Mouse (Mus musculus): ENCODE data around the gene Utrn. TPM values are rescaled to one million over a fixed set of nuclear protein-coding genes. Genes with fewer than 3 reads are reported as not detected.
A peak's percentile ranks its signal among the peaks of the same experiment; 100 is the strongest.

The Utrn gene
- polyA plus RNA-seq, 1 experiment from 2014 or later = 68.1 TPM

- H3K4me3 ChIP-seq (replicated peaks) = no peak overlapping the region
- H3K27ac ChIP-seq = no peak overlapping the region
- H3K9me3 ChIP-seq = no peaks in the 10 kb centered on the region
- no peaks in the 10 kb centered on the region for H3K36me3 ChIP-seq
- WGBS = 89% methylated on average over 3 of the region's 3 CpGs
- ATAC-seq (ENCODE audit: insufficient read depth, low FRiP score, low read depth) = no peak
- no peaks in the 10 kb centered on the region for H3K27me3 ChIP-seq (replicated peaks)
- no peak overlapping the region for H3K9ac ChIP-seq
- no peak overlapping the region for H3K4me2 ChIP-seq
- H3K4me1 ChIP-seq = no peaks in the 10 kb centered on the region
Measured at GRCm38 (mm10) chr10:12893339-12893738, 24.2 kb upstream of the Utrn start.

- 71% methylated on average over 13 of the region's 13 CpGs for WGBS
- Histone ChIP-seq H3K4me1 (0 out of 2 replicates have a peak, but pooled peaks cover 3% of the 10 kb centered on the region), H3K4me3 (replicated peaks) (no peak overlapping the region), H3K27ac (no peak overlapping the region), H3K27me3 (replicated peaks) (no peaks in the 10 kb centered on the region), H3K4me2 (no peak overlapping the region), H3K36me3 (no peaks in the 10 kb centered on the region), H3K9ac (no peak overlapping the region), H3K9me3 (no peaks in the 10 kb centered on the region)
- no peak for ATAC-seq (ENCODE audit: insufficient read depth, low FRiP score, low read depth)
Measured at GRCm38 (mm10) chr10:12888373-12888772, 19.2 kb upstream of the Utrn start.

GRCm38 (mm10) chr10:12887792-12888191, 18.6 kb upstream of the Utrn start:
- no peak for ATAC-seq (ENCODE audit: insufficient read depth, low FRiP score, low read depth)
- WGBS = 76% methylated on average over 2 of the region's 2 CpGs
- H3K9ac ChIP-seq = no peak overlapping the region

DNA sequence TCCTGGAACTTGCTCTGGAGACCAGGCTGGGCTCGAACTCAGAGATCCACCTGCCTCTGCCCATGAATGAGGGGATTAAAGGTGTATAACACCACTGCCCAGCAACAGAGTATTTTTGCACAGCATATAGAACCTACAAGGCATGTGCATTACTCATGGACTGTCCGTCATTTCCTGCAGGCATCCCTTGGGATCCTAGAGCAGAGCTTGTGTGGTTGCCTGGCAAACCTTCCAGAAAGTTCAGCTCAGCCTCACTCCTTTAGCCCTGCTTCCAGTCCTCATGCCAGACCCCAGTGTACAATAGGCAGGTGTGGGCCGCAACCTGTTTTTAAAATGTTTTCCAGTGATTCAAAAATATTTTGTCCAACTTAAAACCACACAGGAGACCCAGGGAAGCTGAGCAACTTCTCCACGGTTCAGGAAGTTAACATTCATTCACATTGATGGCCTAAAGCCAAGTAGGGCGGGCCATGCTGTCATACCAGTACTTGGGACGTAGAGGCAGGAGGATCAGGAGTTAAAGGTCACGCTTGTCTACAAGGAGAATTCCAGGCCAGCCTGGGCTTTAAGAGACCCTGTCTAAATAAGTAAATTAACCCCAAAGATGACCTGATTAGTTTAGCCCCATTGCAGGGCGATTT, 15.3 kb upstream of the Utrn start:
- WGBS = 52% methylated on average over 8 of the region's 8 CpGs
- Histone ChIP-seq H3K27ac (no peak overlapping the region), H3K9ac (no peak overlapping the region), H3K27me3 (replicated peaks) (no peaks in the 10 kb centered on the region), H3K4me1 (0 out of 2 replicates have a peak, but pooled peaks cover 3% of the 10 kb centered on the region), H3K36me3 (no peaks in the 10 kb centered on the region), H3K4me2 (no peak overlapping the region), H3K4me3 (replicated peaks) (no peak overlapping the region), H3K9me3 (no peaks in the 10 kb centered on the region)
- ATAC-seq (ENCODE audit: insufficient read depth, low FRiP score, low read depth) = no peak

More at GRCm38 (mm10) chr10:12887792-12888191, 18.6 kb upstream of the Utrn start:
- Histone ChIP-seq H3K36me3 (no peaks in the 10 kb centered on the region), H3K27me3 (replicated peaks) (no peaks in the 10 kb centered on the region), H3K4me1 (0 out of 2 replicates have a peak, but pooled peaks cover 3% of the 10 kb centered on the region), H3K27ac (no peak overlapping the region), H3K4me3 (replicated peaks) (no peak overlapping the region), H3K4me2 (no peak overlapping the region), H3K9me3 (no peaks in the 10 kb centered on the region)

- ATAC-seq (ENCODE audit: insufficient read depth, low FRiP score, low read depth) = no peak
- Histone ChIP-seq H3K27me3 (replicated peaks) (no peaks in the 10 kb centered on the region), H3K4me1 (0 out of 2 replicates have a peak, but pooled peaks cover 3% of the 10 kb centered on the region), H3K36me3 (no peaks in the 10 kb centered on the region), H3K9me3 (no peaks in the 10 kb centered on the region), H3K4me3 (replicated peaks) (no peak overlapping the region), H3K4me2 (no peak overlapping the region), H3K9ac (no peak overlapping the region), H3K27ac (no peak overlapping the region)
- 79% methylated on average over 4 of the region's 4 CpGs for WGBS
Measured at GRCm38 (mm10) chr10:12881911-12882310, 12.7 kb upstream of the Utrn start.

- Histone ChIP-seq H3K4me3 (replicated peaks) (no peak overlapping the region), H3K27ac (no peak overlapping the region), H3K9ac (no peak overlapping the region), H3K9me3 (no peaks in the 10 kb centered on the region), H3K27me3 (replicated peaks) (no peaks in the 10 kb centered on the region), H3K4me1 (no peaks in the 10 kb centered on the region), H3K4me2 (no peak overlapping the region), H3K36me3 (no peaks in the 10 kb centered on the region)
- ATAC-seq (ENCODE audit: insufficient read depth, low FRiP score, low read depth) = no peak
- 30% methylated on average over 3 of the region's 3 CpGs for WGBS
Measured at GRCm38 (mm10) chr10:12879313-12879695, 10.1 kb upstream of the Utrn start.

DNA sequence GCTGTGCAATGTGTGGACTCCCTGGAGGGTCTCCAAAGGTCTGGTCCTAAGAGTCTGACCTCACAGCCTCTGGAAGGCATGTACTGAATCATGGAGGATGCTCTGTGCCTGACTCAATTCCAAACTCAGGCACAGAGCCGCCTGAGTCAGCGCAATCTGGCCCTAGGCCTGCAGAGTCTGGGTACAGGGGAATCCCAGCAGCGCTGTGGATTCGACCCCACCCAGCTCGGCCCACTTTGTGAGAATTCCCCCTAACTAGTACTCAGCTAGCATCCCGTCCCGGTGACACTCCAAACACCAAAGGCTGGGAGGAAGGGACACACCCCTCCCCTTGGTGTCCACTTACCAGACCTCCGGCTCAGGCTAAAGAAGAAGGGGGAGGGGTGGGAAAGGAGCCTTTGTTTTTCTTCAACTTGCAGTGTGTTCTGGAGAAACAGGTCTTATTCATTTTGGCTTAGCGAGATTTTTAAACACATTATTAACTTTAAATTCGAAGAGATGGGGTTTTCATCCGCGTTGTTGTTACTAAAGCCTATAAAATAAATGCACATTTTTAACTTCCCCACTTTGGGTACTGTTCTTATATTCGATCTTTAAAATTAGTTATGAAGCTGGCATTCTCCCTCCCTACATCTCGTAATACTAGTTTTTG, 9.6 kb upstream of the Utrn start:
- no peaks in the 10 kb centered on the region for H3K36me3 ChIP-seq
- H3K4me3 ChIP-seq (replicated peaks) = no peak overlapping the region
- 0 out of 2 replicates have a peak, but pooled peaks have one; percentile 27 for ATAC-seq (ENCODE audit: insufficient read depth, low FRiP score, low read depth)
- H3K4me2 ChIP-seq = peak overlapping the region; percentile 25
- WGBS = 18% methylated on average over 14 of the region's 14 CpGs
- no peaks in the 10 kb centered on the region for H3K4me1 ChIP-seq
- H3K27ac ChIP-seq = no peak overlapping the region
- H3K9me3 ChIP-seq = no peaks in the 10 kb centered on the region
- H3K27me3 ChIP-seq (replicated peaks) = no peaks in the 10 kb centered on the region
- H3K9ac ChIP-seq = no peak overlapping the region

DNA sequence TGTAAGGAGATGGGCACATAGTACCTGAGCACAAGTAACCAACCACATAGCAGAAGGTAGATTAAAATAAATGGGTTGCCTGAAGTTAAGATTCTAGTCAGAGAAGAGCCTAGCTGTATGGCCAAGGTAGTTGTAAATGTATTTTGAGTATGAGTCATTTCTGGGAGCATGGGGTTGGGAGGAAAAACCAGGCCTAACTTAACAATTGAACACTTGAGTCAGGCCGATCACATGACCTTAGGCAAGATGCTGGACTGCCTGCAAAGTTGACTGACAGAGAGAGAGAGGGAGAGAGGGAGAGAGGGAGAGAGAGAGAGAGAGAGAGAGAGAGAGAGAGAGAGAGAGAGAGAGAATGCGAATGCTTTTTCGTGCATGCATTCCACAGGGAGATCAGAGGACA, 7.3 kb upstream of the Utrn start:
- ATAC-seq (ENCODE audit: insufficient read depth, low FRiP score, low read depth) = no peak
- Histone ChIP-seq H3K4me1 (no peaks in the 10 kb centered on the region), H3K9ac (no peak overlapping the region), H3K4me3 (replicated peaks) (no peak overlapping the region), H3K27me3 (replicated peaks) (no peaks in the 10 kb centered on the region), H3K4me2 (no peak overlapping the region), H3K9me3 (no peaks in the 10 kb centered on the region), H3K36me3 (no peaks in the 10 kb centered on the region), H3K27ac (no peak overlapping the region)
- 77% methylated on average over 3 of the region's 3 CpGs for WGBS

GRCm38 (mm10) chr10:12875410-12875809, 6.2 kb upstream of the Utrn start:
- Histone ChIP-seq H3K9ac (no peak overlapping the region), H3K4me1 (no peaks in the 10 kb centered on the region), H3K4me2 (no peak overlapping the region), H3K36me3 (no peaks in the 10 kb centered on the region), H3K27me3 (replicated peaks) (no peaks in the 10 kb centered on the region), H3K27ac (no peak overlapping the region), H3K9me3 (no peaks in the 10 kb centered on the region), H3K4me3 (replicated peaks) (no peak overlapping the region)
- WGBS = 90% methylated on average over 4 of the region's 4 CpGs
- ATAC-seq (ENCODE audit: insufficient read depth, low FRiP score, low read depth) = no peak

DNA sequence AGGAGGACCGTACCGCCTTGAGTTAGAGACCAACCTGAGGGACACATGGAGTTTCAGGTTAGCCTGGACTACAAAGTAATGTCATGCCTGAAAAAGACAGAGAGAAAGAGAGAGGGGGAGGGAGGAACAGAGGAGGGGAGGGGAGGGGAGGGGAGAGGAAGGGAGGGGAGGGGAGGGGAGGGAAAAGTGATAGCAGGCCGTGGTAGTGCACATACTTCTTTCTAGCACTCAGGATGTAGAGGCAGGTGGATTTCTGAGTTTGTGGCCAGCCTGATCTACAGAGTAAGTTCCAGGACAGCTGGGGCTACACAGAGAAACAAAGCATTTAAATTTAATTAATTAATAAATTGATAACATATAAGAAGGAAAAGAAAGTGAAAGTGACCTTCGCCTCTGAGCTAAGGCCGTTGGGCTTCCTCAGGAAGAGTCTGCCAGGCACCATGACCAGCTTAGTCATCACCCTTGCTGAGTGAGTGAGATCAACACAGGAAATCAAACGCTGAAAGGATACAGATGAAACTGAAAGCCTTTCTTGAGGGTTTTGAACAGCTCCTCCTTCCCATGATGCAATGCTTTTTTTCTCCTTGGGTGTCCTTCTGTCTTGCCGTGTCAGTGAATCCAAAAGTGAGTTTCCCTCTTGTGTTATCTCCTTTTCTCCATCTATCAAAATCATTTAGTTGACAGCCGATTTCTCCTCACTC, 5.6 kb upstream of the Utrn start:
- Histone ChIP-seq H3K9ac (no peak overlapping the region), H3K27ac (no peak overlapping the region), H3K36me3 (no peaks in the 10 kb centered on the region), H3K4me2 (no peak overlapping the region), H3K9me3 (no peaks in the 10 kb centered on the region), H3K27me3 (replicated peaks) (no peaks in the 10 kb centered on the region), H3K4me1 (no peaks in the 10 kb centered on the region), H3K4me3 (replicated peaks) (no peak overlapping the region)
- no peak for ATAC-seq (ENCODE audit: insufficient read depth, low FRiP score, low read depth)
- WGBS = 59% methylated on average over 8 of the region's 8 CpGs

DNA sequence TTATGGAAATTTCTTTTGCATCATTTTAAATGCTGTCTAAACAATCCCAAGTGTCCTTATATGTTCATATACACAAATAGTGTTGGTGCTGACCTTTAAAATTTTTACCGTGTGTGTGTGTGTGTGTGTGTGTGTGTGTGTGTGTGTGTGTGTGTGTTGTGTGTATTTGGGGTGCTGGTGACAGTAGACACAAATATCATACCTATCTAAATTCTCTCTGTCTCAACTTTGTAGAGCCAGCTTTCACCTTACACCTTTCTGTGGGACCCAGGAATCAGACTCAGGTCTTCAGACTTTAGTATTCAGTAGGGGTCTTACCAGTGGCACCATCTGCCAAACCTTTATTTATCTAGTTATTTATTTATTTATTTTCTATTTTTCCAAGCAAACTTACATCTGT, 681 bp upstream of the Utrn start:
- 21% methylated on average over 1 of the region's 1 CpGs for WGBS
- Histone ChIP-seq H3K4me1 (peaks cover 12% of the 10 kb centered on the region; the same call in 1 of the 2 replicates), H3K9ac (no peak overlapping the region), H3K27ac (no peak overlapping the region), H3K4me2 (peak overlapping the region; percentile 92), H3K4me3 (replicated peaks) (peak overlapping the region; percentile 85; the same call in 1 of the 2 replicates), H3K27me3 (replicated peaks) (no peaks in the 10 kb centered on the region), H3K9me3 (no peaks in the 10 kb centered on the region), H3K36me3 (no peaks in the 10 kb centered on the region)
- ATAC-seq (ENCODE audit: insufficient read depth, low FRiP score, low read depth) = no peak
